Mouse (Mus musculus) neural tube, embryonic 10.5 days (tissue): ENCODE results near the gene Pla2g3.
A peak's percentile ranks its signal among the peaks of the same experiment; 100 is the strongest.

Experiments used
- DNase-seq: peaks from one replicate; pipeline ENCODE4 v3.0.0-alpha.2; 2017; ENCODE audit warnings: low spot score; ENCODE audit errors: extremely low spot score

Gene Pla2g3

GRCm38 (mm10) chr11:3492748-3493147 lies 4.7 kb downstream of the Pla2g3 start:
- DNase-seq, result no peak

DNA sequence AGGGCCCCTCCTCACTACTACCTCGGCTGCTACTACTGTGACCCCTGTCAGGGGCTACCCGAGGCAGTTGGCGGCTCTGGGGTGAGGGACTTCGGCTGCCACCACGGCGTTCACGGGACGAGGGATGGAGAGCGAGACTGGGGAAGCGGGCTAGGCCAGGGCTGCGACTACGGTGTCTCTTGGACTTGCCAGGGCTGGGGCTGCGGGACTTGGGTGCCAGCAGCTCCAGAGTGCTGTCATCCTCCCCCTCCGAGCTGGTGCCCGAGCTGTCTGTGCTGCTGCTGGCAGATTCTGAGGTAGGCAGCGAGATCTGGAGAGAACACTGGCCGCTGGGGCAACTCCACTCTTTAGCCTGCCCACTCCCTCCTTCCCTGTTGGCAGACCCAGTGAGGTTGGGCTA lies 6.8 kb downstream of the Pla2g3 start:
- DNase-seq, result no peak

- no peak for DNase-seq
Measured at GRCm38 (mm10) chr11:3495496-3495895, 7.4 kb downstream of the Pla2g3 start.

DNA sequence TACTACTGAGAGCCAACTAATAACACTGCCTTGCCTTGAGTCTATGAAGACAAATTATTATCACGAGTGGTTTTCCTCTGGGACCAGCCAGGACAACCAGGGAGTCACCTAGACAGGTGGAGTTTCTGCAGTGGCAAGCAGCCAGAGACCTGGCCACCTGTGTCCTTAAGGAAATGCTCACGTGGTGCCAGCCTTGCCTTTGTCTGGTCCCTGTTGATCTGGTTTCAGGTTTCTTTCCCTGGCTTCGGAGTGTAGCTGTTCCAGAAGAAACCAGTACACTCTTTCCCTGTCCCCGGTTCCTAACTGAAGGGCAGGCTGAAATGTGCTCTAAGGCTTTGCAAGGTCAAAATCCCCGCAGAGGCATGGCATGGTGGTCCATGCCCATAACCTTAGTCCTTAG lies 8.7 kb downstream of the Pla2g3 start:
- DNase-seq, result no peak

DNA sequence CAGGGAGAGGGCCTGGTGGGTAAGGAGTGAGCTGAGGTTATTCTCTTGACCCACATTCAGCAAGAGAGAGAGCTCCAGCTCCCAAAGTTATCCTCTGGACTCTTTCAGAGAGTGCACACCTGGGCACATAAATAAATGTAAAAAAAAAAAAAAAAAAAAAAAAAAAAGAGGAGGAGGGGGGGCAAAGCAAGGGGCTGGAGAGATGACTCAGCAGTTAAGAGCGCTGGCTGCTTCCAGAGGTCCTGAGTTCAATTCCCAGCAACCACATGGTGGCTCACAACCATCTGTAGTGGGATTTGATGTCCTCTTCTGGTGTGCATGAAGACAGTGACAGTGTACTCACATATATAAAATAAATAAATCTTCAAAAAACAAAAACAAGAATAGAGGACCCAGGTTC lies 9.2 kb downstream of the Pla2g3 start:
- DNase-seq, result no peak

GRCm38 (mm10) chr11:3502057-3502456 lies 14.0 kb downstream of the Pla2g3 start:
- no peak for DNase-seq

- DNase-seq, result no peak
Measured at GRCm38 (mm10) chr11:3502459-3503072, 14.5 kb downstream of the Pla2g3 start.

GRCm38 (mm10) chr11:3503755-3504693 lies 15.9 kb downstream of the Pla2g3 start:
- no peak for DNase-seq

DNA sequence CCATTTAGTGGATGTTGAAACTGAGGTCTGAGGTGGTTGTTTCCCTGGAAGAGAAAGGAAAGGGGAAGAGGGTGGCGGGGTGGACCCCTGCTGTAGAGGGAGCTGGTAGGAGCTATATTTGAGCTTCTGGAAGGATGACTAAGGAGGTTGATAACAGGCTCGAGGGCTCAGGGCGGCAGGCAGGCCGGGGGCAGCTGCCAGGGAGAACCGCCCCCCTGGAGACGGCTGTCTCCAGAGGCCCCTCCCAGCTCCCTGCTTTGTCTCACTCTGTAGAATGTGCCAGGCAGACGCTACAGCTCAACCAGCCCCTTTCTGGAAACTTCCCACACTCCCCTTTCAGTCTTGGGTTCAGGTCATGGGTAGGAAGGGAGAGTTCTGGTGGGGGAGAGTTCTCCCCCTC lies 20.1 kb downstream of the Pla2g3 start:
- no peak for DNase-seq

DNA sequence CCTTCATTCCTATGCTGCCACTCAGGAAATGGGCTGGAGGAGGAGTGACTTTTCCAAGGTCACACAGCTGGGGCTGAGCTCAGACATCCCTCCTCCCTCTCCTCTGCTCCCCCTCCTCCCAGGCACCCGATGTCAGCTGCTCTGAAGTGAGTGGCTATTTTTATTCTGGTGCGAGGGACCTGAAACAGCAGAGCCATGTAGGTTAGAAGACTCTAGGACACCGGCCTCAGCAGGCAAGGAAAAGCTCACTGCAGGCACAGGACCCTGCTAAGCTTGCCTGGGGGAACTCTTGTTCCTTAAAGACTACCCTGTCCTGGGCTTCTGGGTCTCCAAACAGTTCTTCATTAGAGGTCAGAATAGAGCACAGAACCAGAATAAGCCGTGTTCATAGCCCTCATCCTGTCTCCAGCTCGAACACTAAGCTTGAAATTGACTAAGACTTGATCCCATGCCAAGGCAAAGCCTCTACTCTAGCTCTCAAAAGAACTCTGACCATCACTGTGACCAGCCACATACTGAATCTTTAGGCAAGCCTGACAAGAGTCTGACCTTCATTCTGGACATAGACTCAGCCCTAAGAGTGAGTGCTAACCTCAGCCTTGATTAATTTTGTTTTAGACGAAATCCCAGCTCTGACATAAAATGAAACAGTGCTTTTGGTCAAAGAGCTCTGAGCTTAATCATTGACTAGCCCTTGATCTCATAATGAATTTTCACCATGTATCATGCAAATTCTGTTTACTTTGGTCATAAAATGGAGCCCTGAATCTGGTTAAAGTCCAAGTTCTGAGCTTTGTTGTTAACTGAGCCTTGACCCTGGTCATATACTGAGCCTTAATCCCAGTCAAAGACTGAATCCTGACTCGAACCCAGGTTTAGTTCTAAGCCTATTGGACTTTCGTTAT lies 21.3 kb downstream of the Pla2g3 start:
- DNase-seq, result no peak

GRCm38 (mm10) chr11:3510321-3510720 lies 22.2 kb downstream of the Pla2g3 start:
- no peak for DNase-seq

- DNase-seq, result no peak
Measured at GRCm38 (mm10) chr11:3513291-3513690, 25.2 kb downstream of the Pla2g3 start.

DNA sequence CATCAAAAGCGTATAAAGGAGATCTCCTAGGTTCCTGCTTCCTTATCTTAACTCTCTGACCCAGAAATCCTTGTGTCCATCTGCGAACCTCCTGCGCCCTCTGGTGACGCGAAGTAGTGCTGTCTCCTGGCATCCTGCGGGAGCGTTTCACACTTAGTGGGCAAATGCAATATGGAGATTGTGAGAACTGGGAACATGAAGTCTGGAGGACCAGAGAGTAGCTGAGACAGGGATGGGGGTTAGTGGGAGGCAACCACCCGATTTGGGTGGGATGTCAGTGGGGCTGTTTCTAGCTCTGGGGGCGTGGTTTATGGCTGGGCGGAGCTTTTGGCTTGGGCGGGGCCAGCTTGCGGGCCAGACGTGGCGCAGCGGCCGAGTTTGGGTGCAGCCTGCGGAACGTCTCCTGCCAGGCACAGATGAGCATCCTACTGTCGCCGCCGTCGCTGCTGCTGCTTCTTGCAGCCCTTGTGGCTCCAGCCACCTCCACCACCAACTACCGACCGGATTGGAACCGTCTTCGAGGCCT lies 26.5 kb downstream of the Pla2g3 start, which contains the start of gene Selenom:
Selenom (plus strand) TSS at position 156 of the 526 bp plus-strand sequence.
- DNase-seq, result peak; percentile 85

DNA sequence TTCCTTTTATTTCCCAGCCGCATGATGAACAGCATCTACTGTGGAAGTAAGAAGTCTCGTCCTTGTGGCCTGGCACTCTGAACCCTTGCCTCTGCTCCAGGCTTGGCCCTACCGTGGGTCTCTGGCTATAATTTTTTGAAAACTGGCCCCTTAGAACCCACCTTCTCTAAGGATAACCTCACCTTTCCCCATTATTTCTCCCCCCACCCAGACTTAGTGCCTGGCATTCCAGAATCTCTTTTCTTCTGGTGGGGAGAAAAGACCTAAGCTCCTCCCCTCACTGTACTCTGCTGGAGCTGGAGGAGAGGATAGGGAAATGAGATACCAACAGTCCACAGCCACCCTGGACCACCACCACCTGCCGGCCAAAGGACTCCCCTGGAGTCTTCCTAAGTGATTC lies 27.1 kb downstream of the Pla2g3 start:
- no peak for DNase-seq

DNA sequence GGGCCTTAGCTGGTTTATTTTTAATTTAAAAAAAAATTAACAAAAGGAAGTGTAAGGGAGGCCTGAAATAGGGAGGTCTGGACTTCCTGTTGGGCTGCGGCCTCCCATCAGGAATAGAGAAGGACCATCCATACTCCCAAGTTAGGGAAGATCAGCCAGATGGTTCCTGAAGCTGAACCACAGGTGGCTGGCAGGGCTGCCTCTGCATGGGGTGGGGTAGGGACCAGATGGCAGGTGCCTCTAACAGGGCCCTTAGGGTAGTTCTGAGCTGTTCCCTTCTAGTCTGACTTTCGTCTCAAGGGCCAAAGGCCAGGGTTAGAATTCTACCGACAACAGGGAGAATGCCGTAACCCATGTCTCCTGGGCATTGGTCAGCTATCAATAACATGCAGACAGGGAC lies 27.6 kb downstream of the Pla2g3 start:
- DNase-seq, result no peak

- DNase-seq, result no peak
Measured at GRCm38 (mm10) chr11:3516121-3516520, 28.0 kb downstream of the Pla2g3 start.

GRCm38 (mm10) chr11:3516859-3517845 lies 29.1 kb downstream of the Pla2g3 start:
- peak; percentile 39 for DNase-seq

DNA sequence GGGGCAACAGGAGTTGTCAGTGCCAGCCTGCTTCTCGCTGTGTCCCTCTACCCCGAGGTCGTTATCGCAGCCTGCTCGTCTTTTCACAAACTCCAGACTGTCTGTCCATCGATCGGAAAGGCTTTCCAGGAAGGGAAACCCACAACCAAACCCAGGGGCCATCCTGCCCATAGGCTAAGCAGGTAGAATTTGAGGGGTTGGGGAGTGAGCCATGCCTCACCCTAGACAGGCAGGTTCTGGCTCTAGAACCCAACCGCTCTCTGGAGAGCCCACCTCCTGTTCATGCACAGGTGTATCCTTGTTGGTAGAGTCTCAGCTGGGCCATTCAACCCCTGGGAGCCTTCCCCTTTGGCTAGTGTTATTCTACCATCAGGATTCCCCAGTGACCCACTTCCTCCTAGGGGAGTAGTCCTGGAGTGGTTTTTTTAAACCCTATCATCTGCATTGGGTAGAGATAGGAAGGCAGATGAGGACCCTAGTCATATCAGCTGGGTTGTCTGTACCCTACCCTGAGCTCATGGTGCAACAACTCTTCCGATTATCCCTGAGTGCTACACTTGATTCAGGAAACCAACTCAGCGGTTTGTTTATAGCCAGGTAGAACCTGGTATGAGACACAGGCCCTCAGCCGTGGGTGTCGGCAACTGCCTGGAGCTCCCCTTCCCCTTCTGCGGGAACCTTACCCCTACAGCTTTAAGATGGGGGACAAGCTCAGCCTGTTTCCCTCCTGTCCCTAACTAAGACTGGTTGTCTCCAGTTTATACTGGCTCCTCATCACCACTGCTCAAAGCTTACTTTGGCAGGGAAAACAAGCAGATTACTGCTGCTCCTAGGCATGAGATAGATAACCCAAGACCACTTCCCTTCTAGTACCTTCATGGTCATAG lies 30.0 kb downstream of the Pla2g3 start:
- no peak for DNase-seq

GRCm38 (mm10) chr11:3519051-3519726 lies 31.1 kb downstream of the Pla2g3 start:
- DNase-seq, result no peak
